Mouse (Mus musculus) ES-CJ7 (cell line): Measurements from ENCODE around the gene Mepce.

Source experiments
- DNase-seq: peaks from one replicate; pipeline ENCODE4 v3.0.0; 2011; ENCODE audit warnings: low read depth, low spot score

Mepce gene

DNA sequence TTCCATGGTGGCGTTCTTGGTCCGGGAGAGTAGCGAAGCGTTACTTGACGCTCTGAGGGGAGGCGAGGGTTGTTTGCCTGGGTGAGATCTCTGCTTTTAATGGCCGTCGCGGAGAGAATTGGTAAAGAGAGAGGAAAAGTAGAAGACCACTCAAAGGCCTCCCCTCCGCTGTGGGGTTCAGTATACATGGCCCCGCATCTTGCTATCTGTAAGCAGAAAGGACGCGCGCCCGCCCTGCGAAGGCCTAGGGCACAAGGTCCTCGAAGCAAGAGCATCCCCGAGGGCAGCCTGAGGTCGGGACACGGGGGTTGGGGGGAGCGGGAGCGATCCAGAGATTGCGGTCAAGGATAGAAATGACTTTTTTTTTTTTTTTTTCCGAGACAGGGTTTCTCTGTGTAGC, 716 bp upstream of the Mepce start:
- DNase-seq: peak; percentile 38

DNA sequence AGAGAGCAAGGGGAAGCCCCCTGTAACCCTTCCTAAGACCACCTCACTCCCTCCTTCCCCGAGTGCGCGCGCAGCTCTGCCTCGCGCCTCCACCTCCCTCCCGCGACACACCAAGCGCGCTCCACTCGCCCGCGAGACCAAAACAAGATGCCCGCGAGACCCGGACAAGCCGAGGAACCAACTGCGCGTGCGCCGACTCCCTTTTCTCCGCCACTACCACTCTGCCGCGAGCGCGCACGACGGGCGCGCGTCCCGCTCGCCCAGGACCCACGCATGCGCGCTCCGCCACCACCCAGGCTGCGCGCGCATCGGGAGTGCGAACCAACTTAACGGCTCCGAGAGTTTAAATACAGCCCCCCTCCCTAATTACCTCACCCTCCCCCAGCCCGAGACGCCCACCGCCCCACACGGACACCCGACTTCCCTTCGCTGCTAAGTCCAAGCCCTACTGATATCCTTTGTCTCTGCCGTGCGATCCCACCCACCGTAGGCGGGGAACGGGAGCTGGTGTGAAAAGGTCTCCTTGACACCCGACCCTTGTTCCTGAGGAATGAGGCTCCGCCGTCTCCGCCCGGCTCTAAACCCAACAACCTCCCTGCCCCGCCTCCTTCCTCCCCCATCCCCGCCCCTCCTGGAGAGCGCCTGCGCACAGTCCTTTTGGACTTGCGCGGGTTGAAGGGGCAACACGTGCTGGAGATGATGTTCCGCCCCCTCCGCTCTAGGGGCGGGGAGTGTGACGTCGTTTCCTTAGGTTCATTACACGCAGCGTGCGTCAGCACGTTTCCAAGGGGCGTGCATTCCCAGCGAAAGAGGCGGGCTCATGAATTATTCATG, 1.1 kb downstream of the Mepce start:
- peak; percentile 100 for DNase-seq

DNA sequence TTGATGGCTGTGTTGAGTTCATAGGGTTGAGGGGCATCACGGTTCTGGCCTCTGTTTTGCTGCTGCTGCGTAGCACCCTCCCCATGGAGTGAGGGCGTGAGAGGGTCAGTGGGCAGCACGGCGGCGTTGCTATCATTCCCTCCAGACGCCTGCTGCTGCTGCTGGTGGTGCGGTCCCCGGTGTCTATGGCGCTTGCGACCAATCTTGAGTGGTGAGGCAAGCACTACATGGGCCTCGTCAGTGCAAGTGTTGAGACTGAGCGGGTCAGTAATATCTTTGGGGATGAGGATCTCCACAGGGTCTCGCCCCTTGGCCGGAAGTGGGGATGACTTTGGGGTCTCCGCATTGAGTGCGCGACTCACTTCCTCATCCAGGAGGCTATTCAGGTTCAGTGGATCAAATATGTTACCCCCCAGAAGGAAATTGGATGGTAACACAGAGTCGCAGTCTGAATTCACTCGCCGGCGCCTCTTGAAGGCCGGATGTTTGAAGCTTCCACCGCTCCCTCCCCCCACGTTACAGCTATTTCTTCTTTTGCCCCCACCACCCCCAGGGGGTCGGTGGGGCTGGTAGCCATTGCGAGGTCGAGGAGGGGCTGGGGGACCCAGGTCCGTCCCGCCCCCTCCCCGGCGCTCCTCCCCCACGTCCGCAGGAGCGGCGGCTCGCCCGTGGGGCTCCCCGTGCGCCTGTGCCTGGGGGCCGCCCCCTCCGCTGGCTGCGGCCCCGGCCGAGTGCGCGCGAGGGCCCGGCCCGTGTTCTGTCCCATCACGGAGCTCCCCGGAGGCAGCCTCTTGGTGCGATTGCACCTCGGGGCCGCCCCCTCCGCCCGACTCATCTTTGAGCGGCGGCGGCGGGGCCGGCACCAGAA, 2.1 kb downstream of the Mepce start:
- peak; percentile 52 for DNase-seq

DNA sequence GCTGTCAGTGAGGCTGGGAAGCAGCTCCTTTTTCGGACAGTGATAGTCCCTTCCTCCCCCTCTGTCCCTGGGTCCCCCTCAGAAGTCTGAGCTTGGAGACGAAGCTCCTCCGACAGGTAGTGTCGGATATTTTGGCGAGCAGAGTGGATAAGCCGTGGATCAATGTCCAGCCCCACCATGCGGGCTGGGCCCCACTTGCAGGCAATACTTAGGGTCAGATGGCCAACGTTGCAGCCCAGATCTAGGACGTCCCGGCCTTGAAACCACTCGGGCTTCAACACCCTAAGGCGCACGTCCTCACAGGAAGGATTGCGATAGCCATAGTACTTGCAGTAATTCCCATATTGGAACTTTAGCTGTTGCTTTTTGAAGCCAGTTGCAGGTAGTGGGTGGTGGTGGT, 2.9 kb downstream of the Mepce start:
- DNase-seq: no peak

DNA sequence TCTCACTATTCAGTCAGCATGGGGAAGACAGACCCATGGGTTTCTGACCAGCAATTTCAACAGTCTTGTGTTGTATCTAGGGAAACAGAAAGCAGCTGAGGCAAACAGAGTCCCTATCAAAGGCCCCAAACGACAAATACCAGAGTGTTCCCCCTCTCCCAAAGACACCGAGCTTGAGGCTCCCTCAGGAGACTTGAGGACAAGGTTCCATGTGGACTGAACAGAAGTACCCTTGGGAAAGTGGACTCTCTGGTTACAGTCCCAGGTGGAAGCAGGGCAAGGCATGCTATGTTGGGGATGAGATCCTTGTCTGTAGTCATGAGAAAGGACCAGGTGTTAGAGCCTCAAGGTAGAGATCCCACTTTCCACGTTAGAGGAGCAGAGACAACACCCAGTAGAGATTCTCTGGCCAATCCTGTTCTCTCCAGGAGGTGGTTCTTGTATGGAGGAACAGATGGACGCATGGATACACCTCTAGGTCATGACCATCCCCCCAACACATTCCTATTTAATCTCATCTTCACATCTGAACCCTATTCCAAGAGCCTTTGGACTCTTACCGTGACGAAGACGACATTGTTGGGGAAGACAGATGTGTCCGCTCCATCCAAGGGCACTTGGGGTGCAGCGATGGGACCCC, 3.4 kb downstream of the Mepce start:
- DNase-seq: no peak

DNA sequence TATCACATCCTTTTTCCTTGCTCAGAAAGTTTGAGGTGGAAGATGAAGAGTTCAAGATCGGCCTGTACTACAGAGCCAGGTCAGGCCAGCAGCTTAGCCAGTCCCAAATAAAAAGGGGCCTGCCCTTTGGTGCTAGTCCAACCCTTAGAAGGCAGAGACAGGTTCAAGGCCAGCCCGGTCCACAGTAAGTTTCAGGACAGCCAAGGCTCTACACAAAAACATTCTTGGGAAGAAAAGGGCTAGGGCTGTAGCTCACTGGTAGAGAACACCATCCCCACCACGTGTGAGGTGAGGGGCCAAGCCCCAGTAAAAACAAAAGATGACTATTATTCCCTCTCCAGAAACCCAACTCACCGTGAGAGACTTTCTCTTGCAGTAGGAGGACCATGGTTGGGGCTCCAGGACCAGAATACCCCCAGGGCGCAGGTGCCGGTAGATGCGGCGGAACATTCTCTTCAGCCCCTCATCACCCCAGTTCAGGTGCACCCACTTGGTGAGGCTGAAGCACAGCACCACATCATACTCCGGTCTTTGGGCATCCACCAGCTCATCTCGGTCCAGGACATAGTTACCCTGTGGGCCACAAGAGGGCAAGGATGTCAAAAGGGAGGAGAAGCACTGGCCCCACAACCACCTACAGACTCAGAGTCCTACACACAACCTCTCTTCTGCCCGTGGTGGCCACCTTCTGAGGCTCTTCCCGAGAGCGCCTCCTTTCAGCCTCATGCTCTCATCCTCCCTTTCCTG, 4.5 kb downstream of the Mepce start:
- no peak for DNase-seq

DNA sequence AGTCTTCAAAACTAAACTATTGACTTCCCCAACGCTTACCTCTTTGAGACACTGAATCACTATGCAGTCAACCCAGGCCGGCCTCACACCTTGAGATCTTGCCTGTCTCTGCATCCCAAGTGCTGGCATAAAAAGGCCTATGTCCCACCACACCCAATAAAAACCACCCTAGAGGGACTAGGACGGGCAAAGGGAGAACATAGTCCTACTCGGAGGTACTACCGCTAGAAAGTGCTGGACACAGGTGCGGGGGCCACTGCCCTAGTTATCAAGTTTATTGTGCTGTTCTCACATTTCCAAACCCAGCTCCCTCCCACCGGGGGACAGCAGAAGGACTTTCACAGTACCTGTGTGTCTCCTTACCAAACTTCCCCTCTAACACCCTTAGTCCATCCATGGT, 5.8 kb downstream of the Mepce start:
- no peak for DNase-seq

DNA sequence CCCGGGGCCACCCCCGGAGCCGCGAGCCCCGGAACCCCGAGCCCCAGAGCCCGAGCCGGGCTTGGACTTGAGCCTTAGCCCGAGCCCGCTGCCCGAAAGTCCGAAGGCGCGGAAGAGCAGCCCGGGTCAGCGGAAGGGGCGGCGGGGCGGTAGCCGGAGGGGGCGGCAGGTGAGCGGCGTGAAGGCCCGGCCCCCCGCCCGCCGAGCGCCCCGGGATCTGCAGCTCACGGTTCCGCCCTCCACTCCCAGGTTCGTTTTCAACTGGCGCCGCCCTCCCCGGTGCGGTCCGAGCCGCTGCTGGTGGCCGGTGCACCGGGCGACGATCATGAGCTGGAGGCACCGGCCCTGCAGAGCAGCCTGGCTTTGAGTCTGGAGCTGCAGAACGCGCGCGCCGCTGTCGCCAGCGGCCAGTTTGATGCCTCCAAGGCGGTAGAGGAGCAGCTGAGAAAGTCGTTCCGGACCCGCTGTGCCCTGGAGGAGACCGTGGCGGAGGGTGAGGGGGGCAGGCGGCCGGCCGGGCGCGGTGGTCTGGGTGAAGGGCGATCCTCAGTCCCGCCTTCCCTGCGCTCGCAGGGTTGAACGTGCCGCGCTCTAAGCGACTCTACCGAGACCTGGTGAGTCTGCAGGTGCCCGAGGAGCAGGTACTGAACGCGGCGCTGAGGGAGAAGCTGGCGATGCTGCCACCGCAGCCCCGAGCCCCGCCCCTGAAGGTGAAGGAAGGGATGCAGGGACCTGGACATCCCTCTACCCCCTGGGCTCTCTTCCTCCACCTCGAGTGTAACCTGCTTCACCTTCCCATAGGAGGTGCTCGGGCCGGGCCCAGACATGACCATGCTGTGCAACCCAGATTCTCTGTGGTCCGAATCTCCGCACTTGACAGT, 8.2 kb downstream of the Mepce start:
- peak; percentile 67 for DNase-seq

DNA sequence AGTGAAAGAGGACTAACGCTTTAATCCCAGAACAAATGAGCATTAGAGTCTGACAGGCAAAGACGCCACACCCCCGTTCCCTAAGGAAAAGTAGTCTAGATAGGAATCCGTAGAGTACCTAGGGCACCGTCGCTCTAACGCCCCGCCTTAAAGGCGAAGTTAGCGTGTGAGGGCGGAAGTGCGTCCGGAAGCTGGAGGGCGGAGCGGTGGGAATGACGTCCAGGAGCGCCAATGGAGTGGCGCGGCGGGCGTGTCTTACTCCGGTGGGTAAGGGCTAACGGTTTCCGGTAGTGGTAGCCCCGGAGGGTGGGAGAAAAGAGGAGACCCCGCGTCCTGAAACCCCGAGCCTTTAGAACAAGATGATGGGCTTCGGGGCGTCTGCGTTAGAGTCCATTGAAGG, 8.8 kb downstream of the Mepce start, which contains the start of gene Ppp1r35:
Ppp1r35 (plus strand) TSS at position 215 of the 400 bp plus-strand sequence.
- DNase-seq: peak; percentile 97

DNA sequence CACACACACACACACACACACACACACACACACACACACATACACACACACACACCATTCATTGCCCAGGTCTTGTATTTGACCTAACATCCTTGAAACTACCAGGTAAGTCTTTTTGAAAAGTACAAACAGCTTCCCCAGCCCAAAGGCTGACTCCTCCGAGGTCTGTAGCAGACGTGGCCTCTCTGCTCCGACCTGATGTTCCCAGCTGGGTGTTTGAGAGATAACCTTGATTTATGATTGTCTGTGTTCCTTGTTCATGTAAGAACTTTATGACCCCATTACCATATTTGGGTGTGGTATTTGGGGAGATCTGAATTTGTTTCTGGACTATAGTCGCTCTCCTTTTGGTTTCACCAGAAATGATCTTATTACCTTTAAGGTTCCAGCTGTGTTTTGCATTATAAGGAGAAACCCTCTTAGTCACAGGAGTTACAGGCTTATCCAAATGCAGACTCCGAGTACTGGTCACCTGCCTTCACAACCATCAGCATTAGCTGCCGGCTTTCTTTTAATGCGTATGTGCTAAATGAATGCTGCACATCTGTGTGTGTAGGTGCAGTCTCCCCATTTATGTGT, 10.1 kb downstream of the Mepce start:
- no peak for DNase-seq

DNA sequence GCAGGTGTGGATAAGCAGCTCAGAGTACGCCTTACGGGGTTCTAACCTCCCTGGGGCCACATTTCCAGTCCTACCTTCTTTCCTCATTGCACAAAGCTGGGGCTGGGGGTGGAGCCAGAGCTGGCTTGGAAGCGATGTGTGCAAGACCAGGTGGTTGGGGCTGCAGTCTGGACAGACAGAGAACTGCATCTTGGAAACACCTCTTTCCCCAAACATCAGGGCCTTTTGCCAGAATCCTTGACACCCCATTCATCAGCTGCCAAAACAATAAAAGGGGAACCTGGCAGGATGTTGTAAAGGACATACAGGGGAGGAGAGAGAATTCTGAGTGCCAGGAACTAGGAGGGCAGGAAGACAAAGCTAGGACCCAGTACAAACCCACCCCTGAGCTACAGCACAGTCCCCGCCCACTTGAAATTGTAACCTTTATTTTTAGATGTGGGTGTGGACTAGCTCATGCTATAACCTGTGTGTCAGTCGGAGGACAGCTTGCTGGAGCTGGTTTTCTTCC, 11.0 kb downstream of the Mepce start:
- peak; percentile 76 for DNase-seq

DNA sequence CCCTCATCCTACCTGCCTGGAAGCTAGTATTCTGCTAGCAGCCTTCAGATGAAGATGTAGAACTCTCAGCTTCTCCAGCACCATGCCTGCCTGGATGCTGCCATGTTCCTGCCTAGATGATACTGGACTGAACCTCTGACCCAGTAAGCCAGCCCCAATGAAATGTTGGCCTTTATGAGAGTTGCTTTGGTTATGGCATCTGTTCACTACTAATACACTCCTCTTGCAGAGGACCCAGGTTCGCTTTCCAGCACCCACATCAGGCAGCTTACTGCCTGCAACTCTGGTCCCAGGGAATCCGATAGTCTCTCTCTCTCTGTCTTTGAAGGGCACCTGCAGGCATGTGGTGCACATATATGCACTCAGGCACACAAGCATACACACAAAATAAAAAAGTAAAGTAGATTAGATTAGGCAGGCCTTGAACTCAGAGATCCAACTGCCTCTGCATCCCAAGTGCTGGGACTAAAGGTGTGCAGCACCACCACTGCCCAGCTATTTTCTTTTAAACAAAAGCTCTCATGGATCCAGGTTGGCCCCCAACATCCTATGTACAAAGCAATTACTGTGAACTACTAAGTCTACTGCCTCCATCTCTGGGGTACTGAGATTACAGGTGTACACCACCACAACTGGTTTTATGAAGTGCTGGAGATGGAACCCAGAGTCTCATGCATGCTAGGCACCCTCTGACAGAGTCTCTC, 11.7 kb downstream of the Mepce start:
- no peak for DNase-seq

DNA sequence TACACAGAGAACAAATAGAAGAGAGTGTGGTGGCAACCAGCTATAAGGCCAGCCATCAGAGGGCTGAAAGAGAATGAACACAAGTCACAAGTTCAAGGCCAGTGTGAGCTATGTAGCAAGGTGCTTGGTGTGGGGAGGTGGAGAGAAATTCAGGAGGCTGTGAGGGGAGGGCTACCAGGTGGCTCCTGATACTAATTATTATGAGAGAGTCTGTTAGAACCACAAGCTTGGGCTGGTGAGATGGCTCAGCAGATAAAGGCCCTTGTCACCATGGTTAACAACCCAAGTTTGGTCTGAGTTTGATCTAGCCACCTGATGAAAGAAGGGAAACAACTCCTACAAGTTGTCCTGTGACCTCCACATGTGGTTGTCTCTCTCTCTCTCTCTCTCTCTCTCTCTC, 14.7 kb downstream of the Mepce start:
- no peak for DNase-seq

DNA sequence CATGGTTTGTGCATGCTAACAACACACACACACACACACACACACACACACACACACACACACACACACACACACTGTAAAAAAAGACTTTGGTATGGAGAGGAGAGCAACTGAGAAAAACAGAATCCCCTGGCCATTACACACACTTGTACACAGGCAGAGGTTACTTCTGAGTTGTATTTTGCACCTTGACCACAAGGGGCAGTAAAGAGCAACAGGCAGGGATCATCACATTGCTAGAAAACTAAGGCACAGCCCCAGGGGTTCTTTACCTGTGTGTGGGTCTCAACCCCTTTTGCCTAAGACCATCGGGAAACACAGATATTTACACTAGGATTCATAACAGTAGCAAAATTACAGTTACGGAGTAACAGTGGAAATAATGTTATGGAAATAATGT, 16.7 kb downstream of the Mepce start:
- DNase-seq: peak; percentile 83

DNA sequence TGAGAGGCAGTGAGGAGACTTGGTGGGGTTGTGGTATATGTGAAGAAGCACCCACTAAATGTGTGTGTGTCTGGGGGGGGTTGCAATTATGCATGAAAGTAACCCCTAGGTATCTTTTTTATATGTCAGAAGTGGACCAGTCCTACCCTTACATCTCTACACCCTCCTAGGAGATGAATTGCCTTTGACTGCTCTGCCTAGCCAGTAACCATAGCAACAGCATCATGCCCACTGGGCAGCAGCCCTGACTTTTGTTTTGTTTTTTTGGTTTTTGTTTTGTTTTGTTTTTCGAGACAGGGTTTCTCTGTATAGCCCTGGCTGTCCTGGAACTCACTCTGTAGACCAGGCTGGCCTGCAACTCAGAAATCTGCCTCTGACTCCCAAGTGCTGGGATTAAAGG, 19.0 kb downstream of the Mepce start:
- no peak for DNase-seq

DNA sequence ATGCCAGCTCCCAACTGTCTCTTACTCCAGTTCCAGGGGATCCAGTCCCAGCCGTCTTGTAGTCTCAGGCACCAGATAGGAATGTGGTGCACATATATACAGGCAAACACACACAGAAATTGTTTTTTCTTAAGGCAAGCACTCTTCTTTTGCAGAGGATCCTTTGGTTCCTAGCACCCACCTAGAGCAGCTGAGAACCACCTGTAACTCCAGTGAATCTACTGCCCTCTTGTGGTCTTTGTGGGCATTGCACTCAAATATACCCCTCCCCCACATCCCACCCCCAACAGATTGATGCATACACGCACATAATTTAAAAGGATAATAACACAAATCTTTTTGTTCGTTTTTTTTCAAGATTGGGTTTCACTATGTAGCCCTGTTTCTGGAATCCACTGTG, 21.2 kb downstream of the Mepce start:
- DNase-seq: peak; percentile 65

DNA sequence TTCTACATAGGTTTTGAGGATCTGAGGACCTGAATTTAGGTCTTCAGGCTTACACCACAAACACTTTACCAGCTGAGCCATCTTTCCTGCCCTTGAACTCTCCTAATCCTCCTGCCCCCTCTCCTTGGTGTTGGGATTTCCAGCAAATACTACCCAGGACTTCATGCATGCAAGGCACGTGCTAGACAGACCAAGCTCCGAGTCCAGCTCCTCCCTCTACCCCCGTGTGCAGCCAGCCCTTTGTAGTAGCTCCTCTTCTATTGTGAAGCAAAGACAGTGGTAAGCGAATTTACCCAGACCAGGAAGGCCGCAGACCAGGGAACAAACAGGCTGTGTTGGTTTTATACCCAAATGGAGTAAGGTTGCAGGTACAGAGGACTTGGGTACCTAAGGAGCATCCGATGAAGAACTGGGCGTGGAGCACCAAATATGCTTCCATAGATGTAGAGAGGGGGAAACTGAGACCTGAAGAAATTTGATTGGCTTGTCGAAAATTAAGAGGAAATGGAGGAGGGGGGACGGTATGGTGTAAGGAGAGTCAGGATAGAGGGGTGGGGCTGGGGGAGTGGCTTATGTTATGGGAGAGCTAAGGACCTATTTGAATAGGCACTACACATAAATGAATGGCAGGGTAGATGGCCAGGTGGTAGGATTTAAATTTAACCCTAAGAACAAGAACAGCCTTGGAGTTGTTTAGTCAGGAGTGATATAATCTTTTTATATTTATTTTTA, 22.7 kb downstream of the Mepce start:
- DNase-seq: peak; percentile 68

DNA sequence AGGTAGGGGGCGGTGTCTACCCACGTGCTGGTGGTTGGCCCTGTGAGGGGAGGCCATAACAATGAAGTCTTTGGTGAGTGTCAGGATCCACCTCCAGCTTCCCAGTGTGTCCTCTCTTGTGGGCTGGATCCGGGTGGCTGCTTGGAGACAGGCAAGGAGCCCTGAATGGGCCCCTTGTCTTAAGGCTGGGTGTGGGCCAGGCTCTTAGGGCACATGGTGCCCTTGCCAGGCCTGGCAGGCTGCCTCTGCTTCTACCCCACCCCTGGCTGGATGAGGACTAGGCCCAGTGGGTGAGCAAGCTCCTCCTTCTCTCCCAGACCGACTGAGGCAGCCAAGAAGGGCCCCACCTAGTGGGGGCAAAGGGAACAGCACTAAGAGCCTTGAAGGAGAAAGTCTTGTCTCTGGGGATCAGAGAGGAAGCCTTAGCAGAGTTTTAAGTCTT, 27.5 kb downstream of the Mepce start:
- peak; percentile 92 for DNase-seq
